ENCODE assay signal across 15 mouse cellular contexts in the genomic region with DNA sequence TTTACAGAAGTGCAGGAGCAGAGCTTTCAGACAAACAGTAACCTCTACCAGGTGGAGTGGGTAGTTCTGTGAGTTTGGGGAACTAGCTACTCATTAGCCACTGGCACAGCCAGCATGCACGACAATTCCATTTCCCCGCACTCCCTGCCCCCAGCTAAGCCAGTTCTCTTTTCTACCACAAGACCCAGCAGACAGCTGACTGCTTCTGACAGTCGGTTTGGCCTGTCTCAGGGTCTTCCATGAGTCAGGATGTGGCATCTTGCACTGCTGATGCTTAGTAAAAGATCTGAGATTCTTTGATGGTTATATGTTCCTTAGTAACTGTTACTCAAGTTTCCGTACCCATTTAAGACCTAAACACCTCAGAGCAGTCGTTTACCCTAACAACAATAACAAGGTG. TPM values are rescaled to one million over a fixed set of nuclear protein-coding genes. Genes with fewer than 3 reads are reported as not detected.
A peak's percentile ranks its signal among the peaks of the same experiment; 100 is the strongest.
DNase-seq lines count a peak whose midpoint lies in the region; ATAC-seq and TF ChIP-seq lines count a peak whose summit lies in the region.
"Had no signal": no experiment of that assay in that cellular context is flagged by ENCODE, and none has a peak within 500 bp of the region (broad histone marks: within the 10 kb centered on the region; RNA-seq: fewer than 3 reads in every experiment).

No protein-coding gene starts in this region.

- in situ Hi-C loops in CH12.LX (cut with MboI; ENCODE audit: low pct_ligation_motif_present, low pct_unique_long_range_greater_than_20kb, low sequenced_read_pairs): no loop called here

- ATAC-seq in liver, postnatal 0 days: peak; percentile 43
- ATAC-seq in liver, embryonic 12.5 days: no peak
- ATAC-seq in megakaryocyte progenitor cell, adult 5-6 weeks (replicated peaks; ENCODE audit: poor library complexity): peak; percentile 68
- ATAC-seq: intestine, embryonic 15.5 days had no signal

- no peaks in the 10 kb centered on the region for H3K27me3 ChIP-seq in liver, postnatal 0 days (ENCODE audit: insufficient read depth, low read length)
- no peaks in the 10 kb centered on the region for H3K27me3 ChIP-seq in liver, embryonic 12.5 days (replicated peaks)
- H3K27me3 ChIP-seq in CH12.LX (replicated peaks): no peaks in the 10 kb centered on the region
- H3K27me3 ChIP-seq: intestine, embryonic 15.5 days; liver, embryonic 13.5 days; megakaryocyte, embryonic 14.5 days; stomach, embryonic 15.5 days had no signal

- peaks cover 26% of the 10 kb centered on the region for H3K36me3 ChIP-seq in liver, postnatal 0 days (replicated peaks; ENCODE audit: insufficient read depth, low read length)
- H3K36me3 ChIP-seq in liver, embryonic 12.5 days: peaks cover 42% of the 10 kb centered on the region
- peaks cover 18 to 46% of the 10 kb centered on the region in 2 experiments for H3K36me3 ChIP-seq in CH12.LX (replicated peaks in 1 of 2; ENCODE audit: control insufficient read depth in 1 of 2, insufficient read depth in 1 of 2, low read length in 1 of 2)

- dilution Hi-C loops in CH12.LX (cut with MboI; ENCODE audit: extremely low pct_ligation_motif_present, extremely low pct_unique_long_range_greater_than_20kb, low sequenced_read_pairs): no loop called here

- H3K27ac ChIP-seq in liver, postnatal 0 days (ENCODE audit: low read depth): no peak overlapping the region
- no peak overlapping the region for H3K27ac ChIP-seq in liver, embryonic 12.5 days
- no peak overlapping the region for H3K27ac ChIP-seq in CH12.LX (ENCODE audit: insufficient read depth, low read depth)
- H3K27ac ChIP-seq: embryonic facial prominence, embryonic 10.5 days; intestine, embryonic 15.5 days; liver, embryonic 13.5 days; stomach, embryonic 15.5 days had no signal

- H3K9me3 ChIP-seq in liver, postnatal 0 days (ENCODE audit: low read length): no peaks in the 10 kb centered on the region
- H3K9me3 ChIP-seq in liver, embryonic 12.5 days (replicated peaks): no peaks in the 10 kb centered on the region
- H3K9me3 ChIP-seq in CH12.LX (replicated peaks; ENCODE audit: low read length): no peaks in the 10 kb centered on the region
- H3K9me3 ChIP-seq: embryonic facial prominence, embryonic 10.5 days; intestine, embryonic 15.5 days; liver, embryonic 13.5 days; megakaryocyte, embryonic 14.5 days; stomach, embryonic 15.5 days had no signal

- H3K4me2 ChIP-seq in liver, postnatal 0 days (ENCODE audit: low read depth, low read length): no peak overlapping the region
- H3K4me2 ChIP-seq in liver, embryonic 12.5 days: no peak overlapping the region
- no peak overlapping the region for H3K4me2 ChIP-seq in CH12.LX (ENCODE audit: insufficient read depth, low read depth, poor library complexity, severe bottlenecking)
- H3K4me2 ChIP-seq: intestine, embryonic 15.5 days; liver, embryonic 13.5 days; stomach, embryonic 15.5 days had no signal

- no peak for TF ChIP-seq RAD21 in CH12.LX (IDR thresholded peaks at IDR 0.05; ENCODE audit: low read depth, low read length)

- no peak for TF ChIP-seq POLR2A in CH12.LX (IDR thresholded peaks at IDR 0.05; ENCODE audit: low read depth, low read length)

- DNase-seq in liver, postnatal 0 days: peak; percentile 36
- DNase-seq in CH12.LX (ENCODE audit: extremely low read depth): peak; percentile 78
- DNase-seq in thymus, postnatal 4 days: peak; percentile 50
- DNase-seq in gastrocnemius, adult 18-20 months (ENCODE audit: low spot score): no peak
- DNase-seq in heart, postnatal 4 days: no peak
- DNase-seq: cerebellum, adult 8-10 months; heart, postnatal 36 days; liver, embryonic 13.5 days; right cerebral cortex, postnatal 14 days had no signal

- TF ChIP-seq EP300 in liver, postnatal 0 days (IDR thresholded peaks at IDR 0.05; ENCODE audit: low read depth): no peak
- no peak for TF ChIP-seq EP300 in CH12.LX (IDR thresholded peaks at IDR 0.05; ENCODE audit: low read length)

- peaks cover 2% of the 10 kb centered on the region; the same call in 1 of the 2 replicates for H3K4me1 ChIP-seq in liver, postnatal 0 days (ENCODE audit: insufficient read depth)
- H3K4me1 ChIP-seq in liver, embryonic 12.5 days: 0 out of 2 replicates have a peak, but pooled peaks cover 9% of the 10 kb centered on the region
- peaks cover 4 to 25% of the 10 kb centered on the region in 2 experiments; a peak in 3 of 4 replicates for H3K4me1 ChIP-seq in CH12.LX (ENCODE audit: control insufficient read depth in 1 of 2, insufficient read depth in 2 of 2)
- H3K4me1 ChIP-seq: embryonic facial prominence, embryonic 10.5 days; intestine, embryonic 15.5 days; stomach, embryonic 15.5 days had no signal

- no peak overlapping the region for H3K4me3 ChIP-seq in liver, postnatal 0 days (ENCODE audit: low read depth, low read length)
- H3K4me3 ChIP-seq in liver, embryonic 12.5 days: no peak overlapping the region
- H3K4me3 ChIP-seq in CH12.LX (replicated peaks in 1 of 3; ENCODE audit: low read depth in 2 of 3, low read length in 2 of 3, poor library complexity in 1 of 3): no peak overlapping the region
- H3K4me3 ChIP-seq: embryonic facial prominence, embryonic 10.5 days; intestine, embryonic 15.5 days; liver, embryonic 13.5 days; megakaryocyte, embryonic 14.5 days; stomach, embryonic 15.5 days had no signal

- no peak overlapping the region for H3K9ac ChIP-seq in liver, postnatal 0 days (replicated peaks)
- H3K9ac ChIP-seq in liver, embryonic 12.5 days: no peak overlapping the region
- no peak overlapping the region for H3K9ac ChIP-seq in CH12.LX (ENCODE audit: insufficient read depth, low read depth)
- H3K9ac ChIP-seq: intestine, embryonic 15.5 days; liver, embryonic 13.5 days; stomach, embryonic 15.5 days had no signal

- TF ChIP-seq CTCF in liver, postnatal 0 days (IDR thresholded peaks at IDR 0.05; ENCODE audit: low read depth): no peak
- no peak for TF ChIP-seq CTCF in CH12.LX (conservative IDR thresholded peaks at IDR 0.05 in 1 of 2, IDR thresholded peaks at IDR 0.05 in 1 of 2; ENCODE audit: low read depth in 2 of 2, low read length in 2 of 2)

- H3K79me2 ChIP-seq in CH12.LX (replicated peaks; ENCODE audit: control insufficient read depth, extremely low read depth, insufficient read depth, poor library complexity, severe bottlenecking): no peaks in the 10 kb centered on the region

- 49% methylated on average over 5 of the region's 5 CpGs for WGBS in liver, postnatal 0 days (ENCODE audit: insufficient replicate concordance)
- WGBS in liver, embryonic 12.5 days (ENCODE audit: insufficient replicate concordance): 55% methylated on average over 5 of the region's 5 CpGs

TF ChIP-seq in CH12.LX, 34 proteins besides CTCF, POLR2A, EP300 and RAD21:
- TF ChIP-seq ETS1 (conservative IDR thresholded peaks at IDR 0.05; ENCODE audit: low read depth, low read length): 0 out of 2 replicates have a peak, but pooled peaks have one; percentile 23
- TF ChIP-seq ELF1 (IDR thresholded peaks at IDR 0.05; ENCODE audit: low read depth, low read length): no peak

RNA-seq across cellular contexts. Expression of gene Lrch3, which starts 58.6 kb away (rescaled TPM):
- 2.6 and 4.3 TPM in 2 replicates for polyA plus RNA-seq in liver, postnatal 0 days (2015; fragmentation: Nextera tagmentation; extraction: Ambion mirVana)
- 9.9 and 10.1 TPM in 2 replicates for polyA plus RNA-seq in liver, embryonic 12.5 days (2016; fragmentation: Nextera tagmentation; extraction: Ambion mirVana)
- 11.4 and 11.9 TPM in 2 replicates for total RNA-seq in CH12.LX (2012; rRNA removed)
- total RNA-seq in CH12.LX (2014; rRNA removed): 15.6 and 16.1 TPM in 2 replicates
- polyA plus RNA-seq in CH12.LX (2012; ENCODE audit: insufficient read length, low read depth): 16.6 and 20.7 TPM in 2 replicates
- 16.6 and 21.5 TPM in 2 replicates for total RNA-seq in megakaryocyte progenitor cell, adult 5-6 weeks (2015)
- total RNA-seq in megakaryocyte progenitor cell, adult 5-6 weeks (2017): 14.5 and 20.2 TPM in 2 replicates
- 10 to 100 TPM; 13.2 to 14.5 TPM for total RNA-seq in gastrocnemius, adult 18-20 months (2021)
- 10 to 100 TPM; 29.0 to 30.9 TPM for total RNA-seq in heart, postnatal 4 days (2021)

Comparison
In these comparisons a context has a peak if more than half of its experiments do, and no peak if none do; other contexts are left out.
1. DNase-seq: peak in liver, postnatal 0 days (single experiment), CH12.LX (single experiment) and thymus, postnatal 4 days (single experiment); none in gastrocnemius, adult 18-20 months (single experiment) and heart, postnatal 4 days (single experiment).